Mouse (Mus musculus) ovary, postnatal 10 days (tissue): ENCODE measurements around the gene Cdhr3.
A peak's percentile ranks its signal among the peaks of the same experiment; 100 is the strongest.

Experiments used
- DNase-seq: peaks from one replicate; pipeline ENCODE4 v3.0.0; 2022; ENCODE audit warnings: low spot score

Gene Cdhr3

DNA sequence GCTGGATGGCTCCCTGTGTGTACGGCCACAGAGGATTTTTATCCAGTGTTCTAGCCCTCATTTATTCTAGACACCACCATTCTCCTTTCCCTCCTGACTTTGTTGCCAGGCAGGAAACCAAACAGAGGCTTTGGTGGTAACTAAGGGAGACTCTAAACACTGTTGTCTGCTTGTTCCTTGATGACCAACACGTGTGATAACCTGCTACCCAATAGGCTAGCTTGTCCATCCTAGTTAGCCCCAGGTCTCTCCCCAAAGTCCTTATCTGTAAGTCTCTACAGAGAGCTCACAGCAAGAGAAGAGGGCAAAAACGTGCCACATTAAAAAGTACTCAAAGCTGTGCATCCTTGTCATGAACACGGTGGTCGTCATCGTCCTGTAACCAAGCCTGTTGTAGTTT is at the start of gene Cdhr3:
TSS of gene Cdhr3 (minus strand) at position 101 of the 400 bp plus-strand sequence.
- no peak for DNase-seq

DNA sequence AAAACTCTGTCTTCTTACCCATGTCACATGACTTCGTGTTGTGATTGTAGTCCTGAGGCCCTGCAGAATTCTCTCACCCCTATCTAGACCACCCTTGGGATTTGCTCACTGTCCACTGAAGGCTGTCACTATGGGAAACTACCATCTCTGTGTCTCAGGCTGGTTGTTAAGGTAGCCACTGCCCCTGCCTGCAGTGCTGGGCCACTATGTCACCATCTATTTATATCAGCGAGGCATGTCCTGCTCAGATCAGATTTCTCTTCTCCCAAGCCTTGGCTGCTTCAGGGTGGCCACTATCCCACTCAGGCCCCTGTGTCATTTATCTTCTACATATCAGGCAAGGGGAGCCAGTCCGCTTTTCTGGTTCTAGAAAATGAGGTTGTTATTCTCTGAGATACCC is 46.4 kb upstream of the Cdhr3 start:
- no peak for DNase-seq

DNA sequence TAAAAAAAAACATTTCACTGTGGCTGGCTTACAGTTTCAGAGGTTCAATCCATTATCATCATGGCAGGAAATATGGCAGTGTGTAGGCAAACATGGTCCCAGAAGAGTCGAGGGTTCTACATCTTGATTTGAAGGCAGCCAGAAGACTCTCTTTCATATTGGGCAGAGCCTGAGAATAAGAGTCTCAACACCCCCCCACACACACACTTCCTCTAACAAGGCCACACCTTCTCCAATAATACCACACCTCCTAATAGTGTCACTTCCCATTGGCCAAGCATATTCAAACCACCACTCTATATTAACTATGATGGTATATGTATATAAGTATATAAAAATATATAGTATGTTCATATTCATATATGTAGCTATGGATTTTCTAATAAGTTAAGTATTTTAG is 45.2 kb upstream of the Cdhr3 start:
- no peak for DNase-seq

DNA sequence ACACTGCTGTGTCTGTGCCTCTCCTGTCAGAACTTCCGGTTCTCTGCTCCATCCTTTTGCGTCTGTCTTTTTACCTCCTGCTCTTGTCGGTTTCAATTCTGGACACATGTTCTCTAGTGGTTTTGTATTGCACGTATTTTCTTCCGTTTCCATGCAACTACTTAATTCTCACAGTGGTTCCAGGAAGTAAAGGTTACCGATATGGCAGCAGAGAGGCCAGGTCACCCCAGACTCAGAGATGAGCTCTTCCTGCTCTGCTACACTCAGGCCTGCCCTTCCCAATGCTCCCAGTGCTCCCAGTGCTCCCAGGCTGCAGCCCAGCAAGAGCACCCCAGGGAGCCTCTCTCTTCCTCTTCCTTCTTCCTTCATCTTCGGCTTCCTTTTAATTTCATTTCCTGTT is 39.1 kb upstream of the Cdhr3 start:
- DNase-seq: no peak

DNA sequence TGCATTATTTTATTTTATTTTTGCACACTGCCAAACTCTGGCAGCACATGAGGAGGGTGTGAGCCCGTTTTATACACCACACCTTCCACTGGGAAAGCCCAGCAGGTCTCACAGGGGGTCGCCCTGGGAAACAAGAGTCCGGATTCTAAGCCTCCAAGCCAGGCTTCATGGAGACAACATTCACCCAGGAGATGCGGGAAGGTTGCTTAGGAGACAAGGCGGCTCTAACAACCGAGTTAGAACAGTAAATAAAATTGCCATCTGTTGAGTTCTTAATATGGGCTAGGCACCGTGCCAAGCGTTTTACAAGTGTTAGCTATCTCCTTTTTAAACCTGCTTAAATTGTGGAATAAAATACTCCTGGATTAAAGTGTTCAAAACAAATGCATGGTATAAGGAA is 37.7 kb upstream of the Cdhr3 start:
- DNase-seq: no peak

DNA sequence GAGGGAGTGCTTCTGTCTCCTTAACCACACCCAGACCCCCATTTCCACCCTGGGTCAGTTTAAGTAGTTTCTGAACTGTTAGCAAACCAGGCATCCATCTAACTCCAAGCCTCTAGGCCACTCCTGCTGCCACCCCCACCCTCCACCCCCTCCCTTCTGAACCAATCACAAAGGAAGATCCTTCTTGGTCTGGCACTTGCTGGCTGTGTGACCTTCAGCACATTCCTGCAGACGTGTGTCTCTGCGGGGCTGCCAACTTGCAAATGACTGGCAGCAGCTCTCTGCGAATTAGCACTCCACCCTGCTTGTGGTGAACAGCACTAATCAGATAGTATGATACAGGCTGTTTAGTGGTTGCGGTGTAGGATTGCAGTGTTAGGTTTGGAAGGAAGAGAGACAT is 36.7 kb upstream of the Cdhr3 start:
- no peak for DNase-seq

DNA sequence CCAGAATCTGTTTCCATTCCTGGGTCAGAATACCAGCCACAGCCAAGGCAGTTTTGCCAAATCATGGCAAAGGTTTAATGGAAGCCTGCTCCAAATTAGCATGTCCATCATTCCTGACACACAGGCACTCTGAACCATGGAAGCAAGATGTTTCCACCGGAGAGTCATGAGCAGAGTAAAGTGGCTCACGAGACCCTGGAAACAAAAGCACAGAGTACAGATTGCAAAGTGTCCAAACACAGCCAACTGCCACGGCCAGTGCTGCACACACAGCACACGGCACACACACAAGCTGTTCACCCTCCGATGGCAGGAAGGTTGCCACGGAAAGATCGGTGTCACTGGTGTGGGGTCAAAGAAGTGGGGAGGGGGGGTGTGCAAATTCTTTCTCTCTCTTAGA is 36.0 kb upstream of the Cdhr3 start:
- no peak for DNase-seq

DNA sequence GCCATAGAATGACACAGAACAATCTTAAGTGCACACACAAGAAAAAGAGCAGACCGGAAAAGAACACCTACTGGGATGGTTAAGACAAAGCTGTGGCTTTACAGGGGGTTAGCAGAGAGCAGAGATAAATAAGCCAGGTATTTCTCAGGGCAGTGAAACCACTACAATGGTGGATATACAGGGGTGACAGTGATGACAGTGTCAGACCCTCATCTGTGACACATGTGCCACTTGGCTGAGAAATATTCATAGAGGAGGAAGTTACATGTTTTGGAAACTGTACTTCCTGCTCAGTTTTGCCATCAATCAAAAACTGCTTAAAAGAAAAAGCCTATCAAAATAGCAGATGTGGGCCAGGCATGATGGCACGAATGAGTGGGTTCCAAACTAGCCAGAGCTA is 35.4 kb upstream of the Cdhr3 start:
- DNase-seq: no peak

DNA sequence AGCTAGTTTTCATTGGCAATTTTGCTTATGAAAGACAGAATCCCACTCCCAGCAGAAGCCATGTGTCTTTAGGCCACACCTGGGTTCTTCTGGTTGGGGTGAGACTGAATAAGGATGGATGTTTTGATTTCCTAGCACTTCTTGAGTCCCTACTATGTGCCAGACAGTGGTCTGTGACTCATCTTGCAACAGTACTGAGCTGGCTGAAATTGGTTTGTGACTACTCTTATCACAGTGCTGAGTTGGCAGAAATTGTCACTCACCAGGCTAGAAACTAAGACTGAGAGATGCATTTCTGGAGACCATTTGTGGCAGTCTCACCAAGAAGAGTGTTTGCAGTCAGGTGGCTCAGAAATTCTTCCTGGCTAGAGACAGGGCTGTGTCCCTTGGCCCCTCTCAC is 33.6 kb upstream of the Cdhr3 start:
- no peak for DNase-seq

DNA sequence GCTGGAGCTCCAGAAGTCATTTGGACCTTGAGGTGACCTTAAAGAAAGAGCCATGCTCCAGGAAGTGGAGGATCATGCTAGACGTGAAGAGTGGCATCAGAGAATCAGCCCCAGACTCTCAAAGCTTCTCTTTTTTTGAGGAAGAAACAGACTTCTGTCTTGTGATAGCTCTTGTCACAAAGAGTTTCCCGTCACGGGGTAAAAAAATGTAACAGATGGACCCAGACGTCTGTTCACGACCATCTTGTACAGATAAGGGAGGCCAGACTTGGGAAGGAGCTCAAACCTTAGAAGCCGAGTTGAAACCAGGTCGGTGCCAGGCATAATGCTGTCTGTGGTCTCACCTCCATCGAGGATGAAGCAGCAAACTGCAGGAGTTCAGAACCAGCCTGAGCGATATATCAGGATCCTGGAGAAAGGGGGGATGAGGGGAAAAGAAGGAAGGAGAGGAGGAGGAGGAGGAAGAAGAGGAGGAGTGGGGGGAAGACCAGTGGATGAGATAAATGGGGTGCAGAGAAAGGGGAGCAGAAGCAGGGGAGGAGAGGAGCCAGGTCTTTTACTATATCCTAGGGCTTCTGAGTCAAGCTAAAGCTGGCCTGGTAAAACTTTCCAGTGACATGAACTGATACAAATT is 33.0 kb upstream of the Cdhr3 start:
- DNase-seq: no peak

DNA sequence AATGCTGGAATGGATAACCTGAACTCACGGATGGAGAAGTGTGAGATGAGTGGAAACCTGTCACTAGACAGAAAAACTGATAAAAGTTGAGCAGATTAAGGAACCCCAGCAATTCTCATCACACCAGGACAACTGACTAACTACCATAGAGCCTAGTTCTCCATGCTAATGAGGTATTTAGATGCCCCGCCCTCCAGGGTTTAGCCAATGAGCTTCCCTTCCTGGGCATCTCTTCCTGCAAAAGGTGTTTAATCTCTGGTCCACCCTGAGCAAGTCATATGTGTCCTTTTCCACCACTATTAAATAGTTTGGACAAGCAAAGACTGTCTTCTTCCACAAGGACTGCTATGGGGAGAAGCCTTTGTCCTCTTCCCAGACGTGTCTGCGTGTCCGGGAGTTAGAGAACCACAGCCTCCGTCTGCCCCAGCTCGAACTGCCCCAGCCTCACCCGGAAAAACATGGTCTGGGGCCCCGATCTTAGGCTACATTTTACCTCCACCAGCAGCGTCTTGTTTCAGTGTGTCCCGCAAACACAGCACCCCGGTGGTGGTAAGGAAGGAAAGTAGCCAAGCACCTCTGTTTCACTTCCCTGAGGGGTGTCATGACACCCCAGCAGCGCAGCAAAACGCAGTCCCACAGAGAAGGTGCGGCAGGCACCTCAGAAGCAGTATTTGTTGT is 26.1 kb upstream of the Cdhr3 start:
- DNase-seq: no peak

DNA sequence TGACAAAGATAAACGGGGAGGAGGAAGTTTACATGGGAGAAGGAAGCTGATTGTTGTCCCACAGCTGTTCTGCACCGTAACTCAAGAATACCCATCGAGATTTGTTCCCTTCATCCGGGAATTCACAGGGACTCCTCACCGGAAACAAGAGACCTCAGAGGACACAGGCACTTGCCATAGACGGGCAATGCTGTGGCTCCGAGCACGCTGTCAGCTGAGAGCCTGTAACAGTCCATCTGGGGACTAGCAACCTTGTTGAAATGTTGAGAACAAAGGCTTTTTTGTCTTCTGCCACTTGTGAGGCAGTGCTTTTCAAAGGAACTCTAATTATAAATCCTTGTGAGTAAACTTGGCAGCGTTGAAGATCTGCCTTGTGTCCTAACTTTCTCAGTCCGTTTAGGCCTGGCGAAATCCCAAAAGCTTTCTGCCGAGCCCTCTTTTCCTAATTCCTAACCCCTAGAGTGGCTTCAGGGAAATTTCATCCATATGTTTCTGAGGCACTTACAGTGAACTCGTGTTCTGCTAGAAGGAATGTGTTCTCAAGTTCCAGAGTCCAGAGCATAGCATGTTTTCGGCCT is 18.3 kb upstream of the Cdhr3 start:
- peak; percentile 9 for DNase-seq

DNA sequence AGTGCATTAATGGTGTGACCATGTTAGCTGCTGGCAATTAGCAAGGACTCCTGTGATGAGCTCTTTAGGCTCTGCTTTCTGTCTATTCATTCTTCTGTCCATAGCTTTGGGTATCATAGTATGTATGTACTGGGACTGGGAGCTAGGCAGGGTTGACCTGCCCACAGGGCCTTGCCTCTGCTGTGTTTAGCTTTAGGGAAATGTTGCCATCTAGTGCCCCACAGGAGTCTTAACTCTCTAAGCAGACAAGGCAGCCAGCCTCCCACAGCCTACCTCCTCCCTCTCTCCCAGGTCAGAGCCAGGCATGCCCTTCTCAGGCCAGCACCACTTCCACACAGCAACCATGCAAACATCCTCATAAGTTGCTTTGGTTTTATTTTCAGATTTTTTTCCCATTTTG is 16.9 kb upstream of the Cdhr3 start:
- DNase-seq: no peak

DNA sequence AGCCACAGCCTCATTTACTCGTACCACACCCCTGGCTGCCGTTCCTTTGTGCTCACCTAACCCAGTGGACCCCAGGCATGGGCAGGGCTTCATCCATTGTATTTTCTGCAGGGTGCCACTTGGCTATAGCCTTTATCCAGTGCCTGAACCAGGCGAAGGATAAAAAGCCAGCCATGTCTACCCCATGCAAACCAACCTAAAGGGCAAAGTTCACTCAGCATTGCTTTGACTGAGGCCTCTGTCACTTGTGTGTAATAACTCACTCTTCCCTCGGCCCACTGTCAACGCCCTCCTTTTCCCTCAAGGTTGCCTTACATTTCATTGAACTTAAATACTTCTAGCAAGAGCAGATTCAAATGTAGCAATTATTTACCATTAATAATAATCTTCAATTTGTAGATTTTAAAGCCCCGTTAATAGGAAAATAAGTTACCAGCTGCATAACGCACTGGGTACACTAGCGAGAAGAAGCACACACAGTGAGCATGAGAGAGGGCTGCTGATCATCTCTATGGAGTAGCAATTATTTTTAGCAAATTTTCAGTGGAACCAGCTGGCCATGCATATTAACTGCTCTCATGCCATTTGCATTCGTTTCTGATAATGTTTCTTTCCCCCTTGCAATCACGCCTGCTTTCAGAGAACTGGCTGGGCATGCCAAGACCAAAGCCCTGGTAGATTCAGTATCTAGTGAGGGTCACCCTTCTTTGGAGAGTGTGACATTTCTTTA is 13.9 kb upstream of the Cdhr3 start:
- no peak for DNase-seq

DNA sequence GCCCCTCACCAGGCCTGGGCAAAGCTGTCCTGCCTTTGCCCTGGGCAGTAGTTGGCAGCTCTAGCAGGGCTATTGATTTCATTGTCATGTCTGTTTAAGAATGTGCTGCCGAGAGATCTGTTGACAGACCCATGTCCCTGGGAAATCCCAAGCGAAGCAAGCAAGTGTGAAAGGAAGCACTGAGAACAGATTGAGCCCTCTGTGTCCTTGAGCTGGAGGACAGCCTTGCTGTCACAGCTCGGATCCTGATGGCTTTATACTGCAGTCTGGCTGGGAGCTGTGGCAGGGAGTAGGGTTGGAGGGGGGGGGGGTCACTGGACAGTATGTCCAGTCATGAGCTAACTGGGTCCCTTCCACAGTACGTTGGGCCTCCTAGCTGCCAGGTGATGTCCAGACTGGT is 13.0 kb upstream of the Cdhr3 start:
- no peak for DNase-seq

DNA sequence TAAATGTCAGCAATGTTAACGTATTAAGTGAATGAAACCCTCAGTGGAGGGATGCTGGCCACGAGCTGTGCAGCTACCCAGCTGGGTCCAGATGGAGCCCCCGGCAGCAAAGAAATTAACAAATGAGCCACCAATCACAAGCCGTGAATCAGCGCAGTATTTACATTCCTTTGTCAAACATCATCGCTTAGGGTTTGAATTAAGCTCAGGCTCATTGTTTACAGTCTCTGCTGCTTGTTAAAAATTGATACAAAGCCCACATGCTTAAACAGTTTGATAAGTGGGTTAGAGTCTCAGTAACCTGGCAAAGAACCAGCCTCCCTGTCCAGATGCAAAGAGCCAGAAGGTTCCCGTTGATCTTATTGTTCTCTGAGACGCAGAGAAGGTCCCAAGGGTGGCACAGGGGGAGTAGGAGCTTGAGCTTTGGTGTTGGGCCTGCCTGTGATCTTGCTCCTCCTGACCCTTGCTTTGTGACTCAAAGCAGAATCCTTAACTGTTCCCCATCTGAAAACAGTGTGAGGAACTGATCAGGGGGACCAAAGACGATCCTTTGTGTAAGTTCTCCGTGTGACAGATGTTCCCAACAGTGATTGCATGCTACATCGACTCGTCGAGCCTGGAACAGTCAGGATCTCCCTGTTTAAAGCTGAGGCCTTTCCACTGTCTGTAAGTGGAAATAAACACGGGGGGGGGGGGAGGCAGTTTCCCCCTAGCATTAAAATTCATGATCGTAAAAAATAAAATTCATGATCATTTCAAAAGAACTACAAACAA is 9.9 kb upstream of the Cdhr3 start:
- no peak for DNase-seq

DNA sequence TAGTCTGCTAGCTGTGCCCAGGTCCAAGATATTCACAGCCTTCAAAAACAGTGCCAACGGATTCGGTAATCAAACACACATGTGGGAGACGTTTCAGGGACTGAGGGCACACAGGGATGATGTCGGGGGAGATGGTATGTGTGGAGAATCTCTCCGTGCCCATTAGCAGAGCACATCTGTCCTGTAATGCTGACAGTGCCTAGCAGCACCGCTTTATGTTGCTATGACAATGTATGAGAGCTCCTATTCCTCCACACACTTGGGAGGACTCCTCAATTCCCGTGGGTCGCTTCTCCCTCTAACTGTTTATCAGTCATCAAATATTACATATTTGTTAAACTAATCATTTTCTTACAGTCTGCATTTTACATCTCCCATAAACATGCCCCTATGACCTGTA is 9.0 kb upstream of the Cdhr3 start:
- DNase-seq: no peak

DNA sequence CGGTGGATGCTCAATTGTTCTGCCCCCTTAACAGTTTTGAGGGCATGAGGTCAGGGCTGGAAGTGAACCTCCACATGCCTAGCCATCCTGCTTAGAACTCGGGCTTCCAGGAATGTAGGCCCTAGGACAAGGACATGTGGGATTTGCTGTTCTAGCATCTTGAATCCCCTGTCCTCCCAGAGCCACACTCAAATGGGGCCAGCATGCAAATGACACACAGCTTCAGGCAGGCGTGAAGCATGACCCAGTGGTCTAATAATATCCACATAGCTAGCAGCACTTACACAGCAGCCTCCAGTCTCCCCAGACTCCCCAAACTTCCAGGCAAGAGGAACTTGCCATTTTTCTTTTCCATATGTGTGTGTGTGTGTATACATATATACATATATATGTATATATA is 3.3 kb upstream of the Cdhr3 start:
- no peak for DNase-seq

DNA sequence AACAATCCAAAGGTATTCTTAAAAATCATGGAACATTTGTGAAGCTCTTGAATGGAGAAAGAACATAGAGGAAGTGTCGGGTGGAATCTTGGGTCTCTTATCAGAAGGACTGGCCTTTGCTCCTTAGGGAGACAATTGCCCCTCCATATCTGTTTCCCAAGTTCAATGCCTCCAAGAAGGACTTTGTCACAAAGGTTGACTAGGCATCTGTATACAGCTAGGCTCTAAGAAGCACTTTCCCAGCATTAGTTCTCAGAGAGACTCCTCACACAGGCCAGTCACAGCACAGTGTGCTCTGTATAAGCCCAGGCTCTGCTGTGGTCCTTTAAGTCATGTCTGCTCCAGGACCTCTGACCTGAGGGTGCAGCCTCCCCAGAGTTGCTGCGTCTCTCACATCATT is 479 bp downstream of the Cdhr3 start:
- no peak for DNase-seq

DNA sequence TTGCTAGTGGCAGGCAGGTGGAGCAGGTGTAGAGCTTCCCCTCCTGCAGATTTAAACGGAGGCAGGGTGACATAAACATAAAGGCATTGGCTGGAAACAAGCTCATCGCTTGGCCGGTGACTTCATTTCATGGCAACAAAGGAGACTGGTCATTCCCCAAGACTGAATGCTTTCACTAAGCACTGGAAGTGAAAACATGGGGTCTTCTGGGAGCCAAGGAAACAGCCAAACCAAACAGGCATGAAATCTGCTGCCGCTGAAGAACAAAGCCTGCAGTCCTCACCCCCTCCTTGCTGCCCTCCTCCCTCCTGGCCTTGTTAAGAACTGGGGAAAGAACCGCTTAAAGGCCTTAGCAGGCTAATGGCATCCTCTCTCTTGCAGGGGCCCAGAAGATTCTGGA is 6.5 kb downstream of the Cdhr3 start:
- DNase-seq: no peak

DNA sequence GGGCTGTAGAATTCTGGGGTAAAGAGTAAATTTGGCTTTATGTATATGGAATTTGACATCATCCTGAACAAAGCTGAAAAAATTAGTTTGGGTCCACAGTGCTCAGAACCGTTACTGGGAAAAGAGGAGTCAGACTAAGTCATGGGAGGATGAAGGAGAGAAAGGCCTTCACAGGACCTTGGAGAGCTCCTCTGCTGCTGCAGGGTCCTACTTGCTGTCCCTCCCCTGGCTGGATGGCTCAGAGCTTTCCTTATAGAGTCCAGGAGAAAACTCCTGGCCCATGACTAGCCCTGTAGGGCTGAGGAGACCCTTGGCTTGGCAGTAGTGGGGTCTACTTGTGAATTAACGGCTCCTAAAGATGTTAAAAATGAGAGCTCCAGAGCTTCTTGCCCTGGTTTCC is 8.0 kb downstream of the Cdhr3 start:
- no peak for DNase-seq

DNA sequence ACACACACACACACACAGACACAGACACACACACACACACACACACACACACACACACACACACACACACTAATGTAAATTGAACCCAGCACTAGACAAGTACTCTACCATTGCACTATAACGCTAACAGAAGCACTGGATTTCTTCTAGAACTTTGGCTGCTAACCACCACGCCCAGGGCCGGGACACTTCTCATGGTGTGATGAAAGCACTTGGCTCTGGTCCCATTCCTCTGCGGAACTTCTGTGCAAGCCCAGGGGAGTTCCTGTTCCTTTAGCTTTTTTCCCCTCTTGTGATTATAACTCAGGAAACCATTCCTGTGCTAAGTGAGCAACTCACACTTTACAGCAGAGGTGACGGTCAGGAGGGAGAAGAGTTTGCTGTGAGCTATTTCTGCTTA is 9.3 kb downstream of the Cdhr3 start:
- no peak for DNase-seq

DNA sequence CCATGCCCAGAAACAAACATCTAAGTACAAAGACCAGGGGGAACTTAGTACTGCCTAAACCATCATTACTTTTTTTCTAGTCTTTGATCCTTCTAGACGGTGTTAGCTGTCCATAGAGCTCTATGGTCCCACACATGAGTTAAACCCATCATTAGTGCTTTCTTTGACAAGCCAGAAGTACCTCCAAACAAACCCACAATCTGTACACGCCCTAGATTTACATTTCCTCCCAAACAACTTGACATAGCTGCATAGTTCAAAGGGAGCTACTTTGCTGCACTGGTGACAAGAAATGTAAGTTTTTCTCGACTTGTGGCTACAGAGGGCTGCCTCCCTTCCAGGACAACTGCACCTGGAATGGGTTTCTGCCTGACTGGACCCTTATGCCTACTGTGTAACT is 16.4 kb downstream of the Cdhr3 start:
- DNase-seq: no peak
